Mouse (Mus musculus): ENCODE measurements around the gene St5.
A peak's percentile ranks its signal among the peaks of the same experiment; 100 is the strongest.

St5 gene

DNA sequence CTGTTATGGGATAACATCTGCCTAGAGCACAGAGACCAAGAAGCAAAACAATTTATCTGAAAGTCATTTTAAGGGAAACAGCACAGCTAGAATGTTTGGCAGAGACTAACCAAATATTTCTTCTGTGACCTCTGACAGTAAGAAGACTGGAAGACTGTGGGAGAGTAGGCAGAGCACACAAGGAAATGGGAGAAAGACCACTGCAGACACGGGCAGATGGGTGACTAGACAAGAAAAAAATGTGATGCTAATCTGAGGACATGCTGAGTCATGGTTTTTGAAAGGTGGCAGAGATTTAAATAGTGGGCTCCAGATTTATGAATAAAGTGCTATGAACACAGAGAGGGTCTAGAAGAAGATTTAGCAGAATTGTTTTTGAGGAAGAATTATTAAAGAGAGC lies 61.4 kb downstream of the St5 start:
- no peak for DNase-seq (ENCODE audit: inconsistent age in 2 of 2, low spot score in 1 of 2)

DNA sequence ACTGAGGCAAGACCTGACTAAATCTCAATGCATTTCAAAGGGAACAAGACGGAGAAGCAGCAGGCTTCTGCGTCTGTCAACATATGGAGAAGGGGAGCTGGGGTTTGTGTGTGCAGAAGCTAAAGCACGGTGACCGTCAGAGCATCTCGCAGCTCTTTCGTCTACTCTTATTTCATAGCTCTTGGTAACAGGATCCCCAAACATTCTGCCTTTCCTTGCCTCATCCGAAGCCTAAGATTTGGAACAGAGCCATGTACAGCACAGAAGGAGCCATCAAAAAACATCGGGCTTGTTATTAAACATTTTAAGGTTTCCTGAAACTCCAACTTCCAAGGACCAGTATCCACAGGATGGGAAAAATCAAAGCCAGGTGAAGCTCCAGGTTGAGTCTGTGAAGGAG lies 62.3 kb downstream of the St5 start:
- no peak for DNase-seq (ENCODE audit: inconsistent age in 2 of 2, low spot score in 1 of 2)

DNA sequence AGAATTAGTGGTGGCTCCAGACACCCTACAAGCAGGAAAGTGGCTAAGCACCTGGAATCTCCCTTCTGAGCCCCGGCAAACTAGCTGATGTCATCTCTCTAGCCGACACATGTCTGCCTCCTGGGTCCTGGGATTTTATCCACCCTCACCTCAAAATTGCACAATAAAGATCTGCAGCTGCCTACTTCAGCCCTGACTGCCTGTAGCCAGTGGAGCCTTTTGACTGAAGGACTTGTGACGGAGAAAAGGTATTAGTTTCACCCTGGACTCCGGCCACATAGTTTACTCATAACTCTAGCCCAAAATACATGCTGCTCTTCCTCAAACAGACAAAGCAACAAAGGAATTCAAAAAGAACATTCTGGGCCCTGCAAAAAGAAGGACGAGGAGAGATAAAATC lies 66.0 kb downstream of the St5 start:
- DNase-seq (ENCODE audit: inconsistent age in 2 of 2, low spot score in 1 of 2) = peak; percentile 52 to 73

DNA sequence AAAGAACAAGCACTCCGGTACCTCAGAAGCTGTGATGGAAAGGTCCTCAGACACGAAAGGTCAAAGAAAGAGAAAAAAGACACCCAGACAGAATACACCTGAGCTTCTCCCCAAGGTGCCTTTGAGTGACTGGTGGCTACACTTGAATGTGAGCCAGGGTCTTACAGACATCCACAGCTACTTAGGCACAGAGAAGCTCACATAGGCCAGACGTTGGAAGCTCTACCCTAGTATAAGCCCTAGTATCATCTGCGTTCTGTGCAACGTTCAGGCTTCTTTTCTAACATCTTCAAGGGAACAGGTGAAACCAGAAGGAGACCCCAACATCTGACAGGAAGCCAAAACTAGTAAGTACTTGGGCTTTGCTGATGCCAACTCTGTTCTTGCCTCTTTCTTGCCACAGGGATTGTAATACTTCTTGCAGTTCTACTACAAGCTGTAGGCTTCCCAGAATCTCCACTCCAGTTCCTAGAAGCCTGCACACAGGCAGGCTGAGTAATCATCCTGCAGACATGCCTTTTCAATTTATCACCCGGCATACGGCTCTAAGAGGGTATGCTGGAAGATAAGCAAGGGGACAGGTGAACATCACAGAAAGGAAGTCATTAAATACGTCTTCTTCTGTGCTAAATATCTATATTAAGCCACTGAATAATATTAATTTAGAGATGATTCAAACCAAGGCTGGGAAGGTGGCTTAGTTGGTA lies 67.2 kb downstream of the St5 start:
- DNase-seq (ENCODE audit: inconsistent age in 2 of 2, low spot score in 1 of 2) = peak in 1 of 2 experiments; percentile 23

DNA sequence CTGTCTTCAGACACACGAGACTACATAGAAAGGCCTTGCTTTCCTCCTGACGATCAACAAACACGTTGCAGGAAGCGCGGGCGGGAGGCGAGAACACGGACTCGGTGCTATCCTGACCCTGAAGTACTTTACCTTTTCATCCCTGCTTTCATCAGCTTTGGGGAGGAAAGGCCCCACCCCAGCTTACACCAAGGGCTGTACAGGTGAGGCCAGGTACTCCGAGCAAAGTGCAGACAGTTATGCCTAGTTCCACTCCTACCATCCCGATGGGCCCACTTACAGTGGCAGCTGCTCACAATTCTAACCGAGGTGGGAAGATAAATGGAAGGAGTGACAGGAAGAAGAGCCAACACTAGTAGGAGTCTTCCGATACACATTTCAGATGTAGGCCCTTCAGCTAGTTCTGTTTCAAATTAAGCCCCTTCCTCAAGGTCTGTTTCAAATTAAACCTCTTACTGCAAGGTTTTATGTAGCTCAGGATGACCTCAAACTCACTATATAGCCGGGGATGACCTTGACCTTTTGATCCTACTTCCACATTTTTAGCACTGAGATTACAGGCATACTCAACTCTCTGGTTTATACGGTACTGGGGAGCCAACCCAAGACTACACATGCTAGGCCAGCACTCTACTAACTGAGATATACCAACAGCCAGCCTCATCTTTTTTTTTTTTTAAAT lies 69.9 kb downstream of the St5 start:
- DNase-seq (ENCODE audit: inconsistent age in 2 of 2, low spot score in 1 of 2) = no peak

DNA sequence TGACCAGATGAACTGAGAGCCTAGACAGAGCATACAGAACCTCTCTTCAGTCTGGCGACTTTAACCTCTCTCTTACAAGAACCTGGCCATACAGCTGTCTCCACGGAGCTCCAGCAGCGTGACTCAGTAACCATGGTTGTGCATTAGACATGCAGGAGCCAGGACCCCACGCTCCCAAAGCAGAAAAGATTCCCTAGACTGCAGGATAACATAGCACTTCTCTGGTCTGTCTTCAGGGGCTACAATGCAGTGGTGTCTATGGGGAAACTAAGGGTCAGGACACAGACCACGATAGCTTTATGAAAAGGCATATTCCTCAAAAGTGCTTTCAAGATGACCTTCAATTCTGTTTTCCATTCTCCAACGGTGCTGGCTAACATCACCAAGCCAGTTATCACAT lies 72.1 kb downstream of the St5 start:
- peak in 1 of 2 experiments; percentile 54 for DNase-seq (ENCODE audit: inconsistent age in 2 of 2, low spot score in 1 of 2)

DNA sequence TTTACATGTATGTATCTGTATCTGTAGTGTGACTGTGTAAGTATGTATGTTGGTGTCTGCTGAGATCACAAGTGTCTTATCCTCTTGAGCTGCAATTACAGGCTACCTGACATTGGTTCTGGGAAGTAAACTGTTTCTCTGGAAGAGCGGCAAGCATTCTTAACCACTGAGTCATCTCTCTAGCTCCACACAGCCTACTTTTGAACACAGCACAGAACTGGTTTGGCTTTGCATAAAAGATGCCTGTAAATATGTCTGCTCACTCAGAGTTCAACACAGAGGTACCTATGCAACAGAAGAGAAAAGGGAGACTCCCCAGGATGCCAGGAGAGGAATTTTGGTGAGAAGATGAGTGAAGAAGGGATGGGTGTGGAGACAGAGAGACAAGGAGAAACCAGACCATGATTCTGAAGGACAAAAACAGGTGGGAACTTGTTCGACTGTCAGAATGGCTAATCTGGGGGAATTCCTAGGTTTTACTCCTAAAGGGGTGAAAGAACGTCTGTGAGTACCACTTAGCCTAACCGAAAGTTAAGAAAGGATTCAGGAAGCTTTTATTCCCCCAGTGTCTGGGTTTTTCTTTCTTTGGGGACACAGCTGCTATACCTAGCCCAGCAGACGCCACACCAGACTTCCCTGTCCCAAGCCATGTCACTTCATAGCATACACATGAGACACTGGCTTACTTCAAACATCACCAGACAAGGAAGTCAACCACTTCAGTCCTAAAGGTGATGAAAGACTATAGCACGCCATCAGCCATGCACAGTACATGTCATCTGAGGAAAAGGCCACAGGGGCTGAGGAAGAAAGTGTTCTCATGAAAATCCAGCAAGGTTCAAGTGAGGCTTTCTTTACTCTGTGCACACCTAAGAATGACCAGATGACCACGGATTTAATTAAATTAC lies 73.3 kb downstream of the St5 start:
- DNase-seq (ENCODE audit: inconsistent age in 2 of 2, low spot score in 1 of 2) = peak in 1 of 2 experiments; percentile 68

DNA sequence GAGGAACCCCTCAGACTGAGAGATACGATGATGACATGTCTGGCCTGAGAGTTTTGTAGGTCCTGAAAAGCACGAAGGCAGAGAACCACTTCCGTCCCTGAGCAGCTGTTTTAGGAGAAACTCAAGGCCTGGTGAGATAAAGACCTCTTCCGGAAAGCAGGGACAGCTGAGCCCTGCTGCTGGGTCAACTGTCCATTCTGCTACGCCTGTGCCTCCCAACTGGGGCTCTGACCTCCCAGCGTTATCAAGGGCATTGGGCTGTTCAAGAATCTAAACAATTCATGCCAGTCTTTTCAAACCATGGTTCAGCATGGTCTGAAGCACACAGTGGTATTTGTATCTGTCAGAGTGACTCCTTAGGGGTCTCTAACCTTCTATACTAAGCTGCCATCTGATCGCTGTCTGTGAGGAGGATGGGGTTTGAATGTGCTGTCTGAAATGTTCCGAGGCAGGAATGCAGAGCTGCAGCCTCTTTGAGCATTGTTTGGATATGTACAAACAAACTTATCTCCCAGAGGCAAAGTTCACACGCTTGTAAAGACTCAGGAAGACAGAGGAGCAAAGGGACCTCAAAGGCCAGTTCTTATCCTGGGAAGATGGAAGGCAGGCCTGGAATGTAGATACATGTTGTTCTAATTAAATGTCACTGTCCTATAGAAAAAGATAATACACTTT lies 74.3 kb downstream of the St5 start:
- DNase-seq (ENCODE audit: inconsistent age in 2 of 2, low spot score in 1 of 2) = peak in 1 of 2 experiments; percentile 65

DNA sequence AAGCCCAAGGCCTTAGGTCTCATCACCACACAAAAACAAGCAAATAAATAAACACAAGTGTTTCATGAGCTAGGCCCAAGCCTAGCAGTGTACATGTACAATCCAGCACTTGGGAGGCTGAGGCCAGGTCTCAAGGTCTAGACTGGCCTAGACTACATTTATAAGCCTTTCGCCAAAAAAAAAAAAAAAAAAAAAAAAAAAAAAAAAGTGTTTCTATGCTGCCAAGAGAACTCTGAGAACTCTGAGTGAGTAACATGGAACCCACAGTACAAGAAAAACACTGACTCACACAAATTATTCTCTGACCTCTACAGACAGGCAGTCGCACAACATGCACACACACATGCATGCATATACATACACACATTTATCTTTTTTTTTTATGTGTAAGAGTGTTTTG lies 75.6 kb downstream of the St5 start:
- peak in 1 of 2 experiments; percentile 63 for DNase-seq (ENCODE audit: inconsistent age in 2 of 2, low spot score in 1 of 2)

DNA sequence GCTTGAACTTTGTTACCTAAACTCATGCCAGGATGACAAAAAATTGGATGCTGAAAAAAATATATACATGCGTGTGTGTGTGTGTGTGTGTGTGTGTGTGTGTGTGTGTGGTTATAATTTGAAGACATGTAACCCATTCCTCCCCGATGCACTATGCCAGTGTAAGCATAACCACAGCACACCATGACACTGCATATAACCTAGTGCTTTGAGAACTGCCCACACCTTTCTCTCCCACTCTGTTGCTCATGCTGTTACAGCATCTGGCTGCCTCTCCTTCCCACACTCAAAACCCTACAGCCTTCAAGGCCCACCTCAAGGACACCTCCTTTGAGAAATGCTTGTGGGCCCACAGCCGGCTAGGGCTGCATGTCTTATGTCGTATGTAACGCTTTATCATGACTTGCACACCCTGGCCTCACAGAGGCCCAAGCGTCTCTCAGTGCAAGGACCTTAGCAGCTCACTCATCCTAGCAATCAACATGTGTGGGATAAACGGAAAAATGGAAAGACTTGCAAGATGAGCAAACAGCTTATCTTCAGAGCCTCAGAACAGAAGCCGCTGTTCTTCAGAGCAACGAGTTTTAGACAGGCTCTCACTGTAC lies 81.1 kb downstream of the St5 start:
- no peak for DNase-seq (ENCODE audit: inconsistent age in 2 of 2, low spot score in 1 of 2)

DNA sequence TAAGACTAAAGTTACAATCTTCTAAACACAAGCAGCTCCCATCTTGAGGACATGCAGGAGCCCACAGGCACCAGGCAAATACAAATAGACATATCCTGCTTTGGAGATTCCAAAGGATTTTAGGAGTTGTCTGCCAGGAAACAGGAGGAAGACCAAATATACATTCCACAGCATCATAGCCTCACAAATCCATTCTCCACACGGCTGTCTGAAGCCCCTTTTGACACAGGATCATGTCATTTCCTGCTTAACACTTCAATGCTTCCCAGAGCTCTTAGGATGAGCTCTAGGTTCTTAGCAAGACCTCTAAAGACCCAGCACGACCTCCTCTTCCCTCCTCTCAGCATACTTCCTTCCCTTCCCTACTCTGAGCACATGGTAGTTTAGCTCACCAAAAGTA lies 82.4 kb downstream of the St5 start:
- no peak for DNase-seq (ENCODE audit: inconsistent age in 2 of 2, low spot score in 1 of 2)

DNA sequence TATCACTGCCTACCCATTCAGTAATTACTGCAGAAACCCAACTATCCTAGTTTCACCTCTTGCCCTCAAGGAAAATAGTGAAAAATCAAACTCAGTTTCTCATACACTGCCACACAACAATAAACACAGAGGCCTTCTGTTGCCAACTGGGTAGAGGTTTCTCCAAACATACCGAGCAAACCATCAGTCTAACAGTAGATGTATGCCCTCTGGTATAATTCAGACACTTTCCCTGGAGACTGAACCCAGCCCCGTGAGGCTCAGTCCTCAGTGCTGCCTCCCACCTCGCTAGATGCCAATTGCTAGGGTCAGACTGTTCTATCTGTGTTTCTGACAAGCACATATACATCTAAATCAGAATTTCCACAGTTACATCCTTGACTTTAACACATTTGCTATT lies 83.1 kb downstream of the St5 start:
- no peak for DNase-seq (ENCODE audit: inconsistent age in 2 of 2, low spot score in 1 of 2)

DNA sequence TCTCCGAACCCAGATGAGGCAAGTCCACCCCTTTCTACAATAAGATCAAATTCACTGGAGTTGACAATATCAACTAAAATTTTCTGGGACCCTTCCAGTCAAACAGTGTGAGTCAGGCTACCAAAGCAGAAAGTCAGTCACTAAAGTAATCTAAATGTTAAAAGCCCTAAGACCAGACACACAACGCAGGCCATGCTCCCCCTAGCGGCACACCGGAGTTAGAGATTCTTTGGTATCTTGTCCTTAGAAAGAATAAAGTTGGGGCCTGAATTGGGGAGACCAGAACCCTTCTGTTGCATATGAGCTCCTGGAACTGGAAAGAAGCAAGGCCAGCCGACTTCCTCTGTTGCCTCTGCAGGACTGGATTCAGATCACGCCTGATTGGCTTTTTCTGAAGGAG lies 84.7 kb downstream of the St5 start:
- peak; percentile 75 to 91 for DNase-seq (ENCODE audit: inconsistent age in 2 of 2, low spot score in 1 of 2)

DNA sequence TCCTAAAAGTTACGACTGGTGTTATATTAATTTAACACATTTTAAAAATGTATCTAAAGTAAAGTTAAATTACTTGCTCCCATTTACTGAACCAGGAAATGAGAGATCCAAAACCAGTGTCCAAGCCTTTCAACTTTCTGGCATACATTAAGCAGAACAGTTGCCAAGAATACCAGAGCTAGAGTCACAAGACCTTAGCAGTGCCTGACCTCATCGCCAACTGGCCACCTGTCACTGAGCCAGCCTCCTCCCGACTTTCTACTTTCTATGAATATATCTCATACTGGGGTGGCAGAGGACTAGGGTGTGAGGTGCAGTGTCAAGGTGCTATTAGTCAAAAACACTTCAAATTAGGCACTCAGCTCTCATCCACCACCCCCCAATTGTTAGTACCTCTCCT lies 85.6 kb downstream of the St5 start:
- no peak for DNase-seq (ENCODE audit: inconsistent age in 2 of 2, low spot score in 1 of 2)

DNA sequence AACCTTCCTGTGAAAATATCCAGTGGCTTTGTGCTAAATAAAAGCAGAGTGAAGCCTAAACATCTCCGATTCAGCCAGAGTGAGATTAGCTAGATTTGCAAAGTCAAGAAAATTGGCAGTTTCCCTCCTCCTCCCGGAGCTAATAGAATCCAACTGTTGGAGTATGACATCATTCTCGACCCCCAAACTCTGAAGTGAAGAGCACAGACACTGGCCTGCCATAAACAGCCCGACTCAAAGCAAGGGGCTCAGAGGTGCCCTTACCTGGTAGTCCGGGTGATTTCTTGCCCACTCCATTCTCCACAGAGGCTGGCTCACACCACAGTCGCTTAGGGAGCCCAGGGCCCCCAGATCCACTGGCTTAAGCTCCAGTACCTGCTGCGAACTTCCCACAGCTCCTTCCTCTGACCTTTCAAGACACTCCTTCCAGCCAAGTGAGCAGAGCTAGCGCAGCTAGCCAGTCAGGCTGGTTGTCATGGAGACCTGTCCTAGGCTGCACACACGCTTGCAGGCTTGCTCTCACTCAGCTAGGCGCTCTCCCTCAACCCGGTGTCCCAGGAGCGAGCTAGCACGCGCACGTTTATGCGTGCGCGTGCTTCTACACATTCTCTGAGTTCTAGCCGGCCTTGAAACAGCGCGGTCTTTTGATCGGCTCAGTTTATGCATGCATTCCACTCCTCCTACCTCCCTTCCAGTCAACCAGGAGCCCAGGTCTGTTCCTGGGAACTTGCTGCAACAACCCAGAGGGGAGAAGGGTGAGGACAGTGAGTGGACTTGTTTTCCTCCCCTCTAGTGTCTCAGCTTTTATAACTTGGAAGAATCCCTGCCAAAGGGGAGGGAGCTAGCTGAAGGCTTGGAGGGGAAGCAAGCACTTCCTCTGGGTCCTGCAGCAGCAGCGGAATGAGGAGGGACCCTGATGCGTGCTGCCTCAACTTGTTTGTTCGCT lies 87.1 kb downstream of the St5 start:
- DNase-seq (ENCODE audit: inconsistent age in 2 of 2, low spot score in 1 of 2) = peak; percentile 90 to 93

DNA sequence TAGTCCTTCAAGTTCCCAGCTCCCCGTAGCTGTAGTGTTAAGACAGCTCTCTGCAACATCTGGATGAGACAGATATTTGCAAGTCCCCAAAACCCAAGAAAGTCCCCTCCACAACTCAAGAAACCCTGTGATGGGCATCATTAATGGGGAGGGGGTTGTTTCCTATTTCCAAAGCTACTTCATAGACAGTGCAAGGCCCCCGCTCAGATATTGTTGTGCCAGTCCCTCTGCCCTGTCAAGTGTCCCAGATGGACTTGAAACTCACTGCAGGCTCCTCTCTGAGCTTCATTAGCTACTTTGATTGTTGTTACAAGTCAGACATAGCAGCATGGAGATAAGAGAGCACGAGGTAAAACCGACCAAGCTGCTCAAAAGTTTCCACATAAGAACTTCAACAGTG lies 87.8 kb downstream of the St5 start:
- peak in 1 of 2 experiments; percentile 68 for DNase-seq (ENCODE audit: inconsistent age in 2 of 2, low spot score in 1 of 2)

DNA sequence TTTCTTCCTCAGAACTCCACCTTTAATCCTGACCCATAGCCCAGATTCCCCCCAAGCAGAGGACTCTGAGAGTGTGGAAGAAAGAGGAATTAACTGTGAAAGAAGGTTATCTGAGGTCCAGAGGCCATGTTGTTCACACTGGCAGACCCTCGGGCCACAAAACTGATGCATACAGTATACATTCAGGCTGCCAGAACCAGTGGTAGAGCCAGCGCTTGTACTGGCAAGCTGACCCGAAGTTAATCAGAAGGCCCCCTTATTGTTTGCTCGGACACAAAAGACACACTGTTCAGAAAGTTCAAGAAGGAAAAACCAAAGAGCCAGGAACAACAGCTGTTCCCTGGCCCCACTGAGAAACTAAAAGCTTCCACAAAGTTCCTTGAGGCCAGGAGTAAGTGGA lies 88.5 kb downstream of the St5 start:
- peak in 1 of 2 experiments; percentile 63 for DNase-seq (ENCODE audit: inconsistent age in 2 of 2, low spot score in 1 of 2)

DNA sequence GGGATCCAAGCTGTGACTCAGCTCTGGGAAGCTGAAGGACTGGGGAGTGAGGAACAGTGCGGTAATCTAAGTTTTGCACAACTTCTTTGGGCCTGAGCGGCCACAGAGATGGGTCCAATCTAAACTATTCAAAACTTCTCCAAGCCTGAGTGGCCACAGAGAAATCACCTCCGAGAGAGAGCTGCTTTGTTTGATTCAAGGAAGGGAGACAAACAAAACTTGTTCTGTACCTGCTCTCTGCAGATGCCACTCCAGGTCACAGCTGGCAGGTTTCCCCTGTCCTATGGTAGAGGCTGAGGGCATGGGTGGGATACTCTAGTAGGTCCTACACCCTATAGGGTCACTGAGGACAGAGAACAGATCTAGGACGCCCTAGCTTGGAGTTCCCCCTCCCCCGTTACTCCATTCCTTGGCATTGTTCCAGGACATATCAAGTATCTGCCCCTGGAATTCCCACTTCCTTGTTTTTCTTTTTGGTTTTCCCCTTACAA lies 89.8 kb downstream of the St5 start:
- peak in 1 of 2 experiments; percentile 72 for DNase-seq (ENCODE audit: inconsistent age in 2 of 2, low spot score in 1 of 2)

DNA sequence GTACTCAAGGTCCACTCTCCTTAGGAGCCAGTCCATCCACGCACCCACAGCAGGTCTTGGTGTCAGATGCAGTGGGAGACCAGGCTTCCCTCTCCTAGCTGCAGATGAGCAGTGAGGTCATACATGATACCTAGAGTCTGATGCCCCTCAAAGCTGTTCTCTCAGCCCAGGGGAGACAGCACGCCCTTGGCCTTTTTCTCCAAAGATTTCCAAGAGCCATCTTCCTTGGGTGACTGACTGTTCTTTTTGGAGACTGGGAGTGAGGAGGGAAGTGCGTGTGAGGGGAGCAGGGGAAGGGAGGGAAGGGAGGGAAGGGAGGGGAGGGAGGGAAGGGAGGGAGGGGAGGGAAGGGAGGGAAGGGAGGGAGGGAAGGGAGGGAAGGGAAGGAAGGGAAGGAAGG lies 90.4 kb downstream of the St5 start:
- no peak for DNase-seq (ENCODE audit: inconsistent age in 2 of 2, low spot score in 1 of 2)
